Mouse (Mus musculus): ENCODE measurements around the gene P2ry14. TPM values are rescaled to one million over a fixed set of nuclear protein-coding genes. Genes with fewer than 3 reads are reported as not detected.
A peak's percentile ranks its signal among the peaks of the same experiment; 100 is the strongest.

The P2ry14 gene
- total RNA-seq, 2 experiments from 2014 or later, result 1.8 to 3.5 TPM

GRCm38 (mm10) chr3:59138946-59139468, 14.4 kb downstream of the P2ry14 start:
- DNase-seq (ENCODE audit: low spot score in 2 of 2), result no peak
- no peak overlapping the region for H3K4me3 ChIP-seq

GRCm38 (mm10) chr3:59135911-59136653, 17.3 kb downstream of the P2ry14 start:
- no peak for TF ChIP-seq CTCF (conservative IDR thresholded peaks at IDR 0.05)
- DNase-seq (ENCODE audit: low spot score in 2 of 2), result no peak
- H3K27ac ChIP-seq, result peak overlapping the region; percentile 46; the same call in 1 of the 2 replicates
- H3K4me3 ChIP-seq, result no peak overlapping the region

More at GRCm38 (mm10) chr3:59138946-59139468, 14.4 kb downstream of the P2ry14 start:
- no peak for TF ChIP-seq CTCF (conservative IDR thresholded peaks at IDR 0.05)
- no peak overlapping the region for H3K27ac ChIP-seq

GRCm38 (mm10) chr3:59133189-59133588, 20.2 kb downstream of the P2ry14 start:
- no peak overlapping the region for H3K27ac ChIP-seq
- H3K4me3 ChIP-seq, result no peak overlapping the region
- no peak for TF ChIP-seq CTCF (conservative IDR thresholded peaks at IDR 0.05)
- no peak for DNase-seq (ENCODE audit: low spot score in 2 of 2)

- no peak for DNase-seq (ENCODE audit: low spot score in 2 of 2)
- no peak for TF ChIP-seq CTCF (conservative IDR thresholded peaks at IDR 0.05)
- H3K4me3 ChIP-seq, result no peak overlapping the region
- H3K27ac ChIP-seq, result peak overlapping the region; percentile 67; the same call in 1 of the 2 replicates
Observed at GRCm38 (mm10) chr3:59131966-59132365, 21.5 kb downstream of the P2ry14 start.

- no peak for DNase-seq (ENCODE audit: low spot score in 2 of 2)
- peak overlapping the region; percentile 67; the same call in 1 of the 2 replicates for H3K27ac ChIP-seq
- TF ChIP-seq CTCF (conservative IDR thresholded peaks at IDR 0.05), result no peak
- no peak overlapping the region for H3K4me3 ChIP-seq
Observed at GRCm38 (mm10) chr3:59131081-59131480, 22.3 kb downstream of the P2ry14 start.

GRCm38 (mm10) chr3:59130431-59130830, 23.0 kb downstream of the P2ry14 start:
- TF ChIP-seq CTCF (conservative IDR thresholded peaks at IDR 0.05), result no peak
- DNase-seq (ENCODE audit: low spot score in 2 of 2), result no peak
- peak overlapping the region; percentile 67; the same call in 1 of the 2 replicates for H3K27ac ChIP-seq
- no peak overlapping the region for H3K4me3 ChIP-seq

- TF ChIP-seq CTCF (conservative IDR thresholded peaks at IDR 0.05), result no peak
Observed at GRCm38 (mm10) chr3:59129547-59129946, 23.9 kb downstream of the P2ry14 start.

GRCm38 (mm10) chr3:59128681-59129080, 24.7 kb downstream of the P2ry14 start:
- no peak for TF ChIP-seq CTCF (conservative IDR thresholded peaks at IDR 0.05)
- Histone ChIP-seq H3K4me3 (no peak overlapping the region), H3K27ac (no peak overlapping the region)
- DNase-seq (ENCODE audit: low spot score in 2 of 2), result no peak

More at GRCm38 (mm10) chr3:59129547-59129946, 23.9 kb downstream of the P2ry14 start:
- no peak overlapping the region for H3K27ac ChIP-seq
- no peak overlapping the region for H3K4me3 ChIP-seq
- no peak for DNase-seq (ENCODE audit: low spot score in 2 of 2)

GRCm38 (mm10) chr3:59125783-59126555, 27.4 kb downstream of the P2ry14 start:
- no peak for DNase-seq (ENCODE audit: low spot score in 2 of 2)
- Histone ChIP-seq H3K4me3 (no peak overlapping the region), H3K27ac (no peak overlapping the region)
- no peak for TF ChIP-seq CTCF (conservative IDR thresholded peaks at IDR 0.05)

- no peak for TF ChIP-seq CTCF (conservative IDR thresholded peaks at IDR 0.05)
Observed at GRCm38 (mm10) chr3:59125022-59125421, 28.4 kb downstream of the P2ry14 start.

GRCm38 (mm10) chr3:59121780-59122449, 31.5 kb downstream of the P2ry14 start:
- TF ChIP-seq CTCF (conservative IDR thresholded peaks at IDR 0.05), result no peak
- DNase-seq (ENCODE audit: low spot score in 2 of 2), result no peak
- H3K4me3 ChIP-seq, result no peak overlapping the region
- H3K27ac ChIP-seq, result peak overlapping the region; percentile 37; the same call in 1 of the 2 replicates

More at GRCm38 (mm10) chr3:59125022-59125421, 28.4 kb downstream of the P2ry14 start:
- Histone ChIP-seq H3K27ac (no peak overlapping the region), H3K4me3 (no peak overlapping the region)
- no peak for DNase-seq (ENCODE audit: low spot score in 2 of 2)

GRCm38 (mm10) chr3:59121067-59121730, 32.2 kb downstream of the P2ry14 start:
- no peak for DNase-seq (ENCODE audit: low spot score in 2 of 2)
- no peak for TF ChIP-seq CTCF (conservative IDR thresholded peaks at IDR 0.05)
- H3K27ac ChIP-seq, result peak overlapping the region; percentile 37; the same call in 1 of the 2 replicates
- H3K4me3 ChIP-seq, result no peak overlapping the region
